18 mouse cellular contexts compared by ENCODE assay signal in genomic region chr9:43939336-43939735, GRCm38 (mm10).
DNase-seq lines count a peak whose midpoint lies in the region; ATAC-seq lines count a peak whose summit lies in the region.
"Had no signal": no experiment of that assay in that cellular context is flagged by ENCODE, and none has a peak within 500 bp of the region (broad histone marks: within the 10 kb centered on the region; RNA-seq: fewer than 3 reads in every experiment).

No protein-coding gene starts in this region.

- no peak overlapping the region for H3K9ac ChIP-seq in forebrain, embryonic 13.5 days
- no peak overlapping the region for H3K9ac ChIP-seq in forebrain, embryonic 11.5 days (ENCODE audit: low read length)
- no peak overlapping the region for H3K9ac ChIP-seq in hindbrain, embryonic 14.5 days
- no peak overlapping the region for H3K9ac ChIP-seq in hindbrain, embryonic 16.5 days (ENCODE audit: low read depth, low read length)
- no peak overlapping the region for H3K9ac ChIP-seq in midbrain, embryonic 13.5 days (replicated peaks)
- H3K9ac ChIP-seq in midbrain, embryonic 14.5 days (replicated peaks; ENCODE audit: low read length) = no peak overlapping the region
- H3K9ac ChIP-seq: heart, embryonic 12.5 days; intestine, embryonic 15.5 days had no signal

- no peak overlapping the region for H3K4me2 ChIP-seq in forebrain, embryonic 13.5 days
- H3K4me2 ChIP-seq in forebrain, embryonic 11.5 days (ENCODE audit: low read depth, low read length, severe bottlenecking) = no peak overlapping the region
- no peak overlapping the region for H3K4me2 ChIP-seq in hindbrain, embryonic 14.5 days (replicated peaks)
- no peak overlapping the region for H3K4me2 ChIP-seq in hindbrain, embryonic 16.5 days (ENCODE audit: low read length)
- no peak overlapping the region for H3K4me2 ChIP-seq in midbrain, embryonic 13.5 days (replicated peaks)
- H3K4me2 ChIP-seq in midbrain, embryonic 14.5 days (ENCODE audit: low read length) = no peak overlapping the region
- H3K4me2 ChIP-seq: heart, embryonic 12.5 days; intestine, embryonic 15.5 days had no signal

- H3K4me1 ChIP-seq in forebrain, embryonic 13.5 days = peaks cover 51% of the 10 kb centered on the region
- H3K4me1 ChIP-seq in forebrain, embryonic 11.5 days (replicated peaks; ENCODE audit: control insufficient read depth, insufficient read depth, low read length) = peaks cover 8% of the 10 kb centered on the region; the same call in 1 of the 2 replicates
- H3K4me1 ChIP-seq in hindbrain, embryonic 14.5 days (replicated peaks; ENCODE audit: control insufficient read depth, insufficient read depth, low read length) = peaks cover 23% of the 10 kb centered on the region
- peaks cover 7% of the 10 kb centered on the region for H3K4me1 ChIP-seq in hindbrain, embryonic 16.5 days (ENCODE audit: control insufficient read depth, insufficient read depth, low read depth, low read length)
- peaks cover 27% of the 10 kb centered on the region for H3K4me1 ChIP-seq in midbrain, embryonic 13.5 days (replicated peaks)
- H3K4me1 ChIP-seq in midbrain, embryonic 14.5 days (ENCODE audit: control insufficient read depth, insufficient read depth, low read length) = peaks cover 13% of the 10 kb centered on the region
- H3K4me1 ChIP-seq: intestine, embryonic 15.5 days had no signal

- H3K27me3 ChIP-seq in forebrain, embryonic 13.5 days = peaks cover 59% of the 10 kb centered on the region
- peaks cover 2% of the 10 kb centered on the region; the same call in 1 of the 2 replicates for H3K27me3 ChIP-seq in forebrain, embryonic 11.5 days (ENCODE audit: control insufficient read depth, insufficient read depth, low read length)
- H3K27me3 ChIP-seq in hindbrain, embryonic 14.5 days (ENCODE audit: control insufficient read depth, insufficient read depth, low read length) = peaks cover 13% of the 10 kb centered on the region
- peaks cover 4% of the 10 kb centered on the region for H3K27me3 ChIP-seq in hindbrain, embryonic 16.5 days (replicated peaks; ENCODE audit: control insufficient read depth, insufficient read depth, low read length)
- H3K27me3 ChIP-seq in midbrain, embryonic 13.5 days = peaks cover 18% of the 10 kb centered on the region
- peaks cover 2% of the 10 kb centered on the region; the same call in 1 of the 2 replicates for H3K27me3 ChIP-seq in midbrain, embryonic 14.5 days (ENCODE audit: control insufficient read depth, insufficient read depth, low read length)
- H3K27me3 ChIP-seq: Patski had no signal

- no peaks in the 10 kb centered on the region for H3K36me3 ChIP-seq in forebrain, embryonic 13.5 days (ENCODE audit: poor library complexity, severe bottlenecking)
- no peaks in the 10 kb centered on the region for H3K36me3 ChIP-seq in forebrain, embryonic 11.5 days (ENCODE audit: control insufficient read depth, insufficient read depth, low read length)
- H3K36me3 ChIP-seq in hindbrain, embryonic 14.5 days (replicated peaks; ENCODE audit: control insufficient read depth, insufficient read depth) = no peaks in the 10 kb centered on the region
- no peaks in the 10 kb centered on the region for H3K36me3 ChIP-seq in hindbrain, embryonic 16.5 days (ENCODE audit: control insufficient read depth, insufficient read depth, low read length)
- H3K36me3 ChIP-seq in midbrain, embryonic 13.5 days = no peaks in the 10 kb centered on the region
- H3K36me3 ChIP-seq in midbrain, embryonic 14.5 days (ENCODE audit: control insufficient read depth, insufficient read depth, low read length) = no peaks in the 10 kb centered on the region
- H3K36me3 ChIP-seq: embryonic facial prominence, embryonic 10.5 days; heart, embryonic 12.5 days; intestine, embryonic 15.5 days had no signal

- no peak for DNase-seq in forebrain, embryonic 11.5 days (ENCODE audit: low spot score)
- DNase-seq in hindbrain, embryonic 14.5 days (ENCODE audit: low spot score) = no peak
- DNase-seq in midbrain, embryonic 14.5 days = no peak
- DNase-seq in adrenal gland, adult 2 months = no peak
- DNase-seq: adrenal gland, postnatal 25 days; cerebellum, adult 2 months; cerebellum, postnatal 10 days; gastrocnemius, adult 2 months; gastrocnemius, postnatal 25 days; kidney, adult 18-20 months had no signal

- H3K9me3 ChIP-seq in forebrain, embryonic 13.5 days (replicated peaks) = no peaks in the 10 kb centered on the region
- no peaks in the 10 kb centered on the region for H3K9me3 ChIP-seq in forebrain, embryonic 11.5 days (ENCODE audit: control insufficient read depth, low read length)
- no peaks in the 10 kb centered on the region for H3K9me3 ChIP-seq in hindbrain, embryonic 14.5 days (ENCODE audit: control insufficient read depth, low read length)
- no peaks in the 10 kb centered on the region for H3K9me3 ChIP-seq in hindbrain, embryonic 16.5 days (ENCODE audit: control insufficient read depth, low read length)
- no peaks in the 10 kb centered on the region for H3K9me3 ChIP-seq in midbrain, embryonic 13.5 days
- no peaks in the 10 kb centered on the region for H3K9me3 ChIP-seq in midbrain, embryonic 14.5 days (ENCODE audit: control insufficient read depth, low read length)
- H3K9me3 ChIP-seq: embryonic facial prominence, embryonic 10.5 days; heart, embryonic 12.5 days; intestine, embryonic 15.5 days had no signal

- WGBS in forebrain, embryonic 13.5 days = 34% methylated on average over 11 of the region's 11 CpGs
- 63% methylated on average over 11 of the region's 11 CpGs for WGBS in forebrain, embryonic 11.5 days
- 52% methylated on average over 11 of the region's 11 CpGs for WGBS in hindbrain, embryonic 14.5 days
- WGBS in hindbrain, embryonic 16.5 days = 52% methylated on average over 11 of the region's 11 CpGs
- 77% methylated on average over 11 of the region's 11 CpGs for WGBS in midbrain, embryonic 13.5 days
- whole genome bisulfite sequencing in midbrain, embryonic 14.5 days = 79% methylated on average over 11 of the region's 11 CpGs

- H3K4me3 ChIP-seq in forebrain, embryonic 13.5 days = no peak overlapping the region
- no peak overlapping the region for H3K4me3 ChIP-seq in forebrain, embryonic 11.5 days (ENCODE audit: low read depth, low read length)
- H3K4me3 ChIP-seq in hindbrain, embryonic 14.5 days (replicated peaks; ENCODE audit: low read length) = no peak overlapping the region
- no peak overlapping the region for H3K4me3 ChIP-seq in hindbrain, embryonic 16.5 days (ENCODE audit: low read length)
- H3K4me3 ChIP-seq in midbrain, embryonic 13.5 days (replicated peaks) = no peak overlapping the region
- no peak overlapping the region for H3K4me3 ChIP-seq in midbrain, embryonic 14.5 days (replicated peaks; ENCODE audit: low read depth, low read length)
- H3K4me3 ChIP-seq: embryonic facial prominence, embryonic 10.5 days; gastrocnemius, adult 2 months; heart, embryonic 12.5 days; intestine, embryonic 15.5 days had no signal

- 0 out of 2 replicates have a peak, but pooled peaks have one; percentile 7 for ATAC-seq in forebrain, embryonic 13.5 days
- no peak for ATAC-seq in forebrain, embryonic 11.5 days (replicated peaks; ENCODE audit: low FRiP score)
- peak; percentile 44; the same call in 1 of the 2 replicates for ATAC-seq in hindbrain, embryonic 14.5 days (ENCODE audit: low FRiP score)
- no peak for ATAC-seq in hindbrain, embryonic 16.5 days
- no peak for ATAC-seq in midbrain, embryonic 13.5 days
- ATAC-seq in midbrain, embryonic 14.5 days (ENCODE audit: low FRiP score, low TSS enrichment) = no peak
- ATAC-seq: activated CD4-positive, CD25-positive, alpha-beta regulatory T cell, adult 4 months; intestine, embryonic 15.5 days; Patski had no signal

- H3K27ac ChIP-seq in forebrain, embryonic 13.5 days = no peak overlapping the region
- no peak overlapping the region for H3K27ac ChIP-seq in forebrain, embryonic 11.5 days (ENCODE audit: low read depth, low read length)
- peak overlapping the region; percentile 57; the same call in 1 of the 2 replicates for H3K27ac ChIP-seq in hindbrain, embryonic 14.5 days
- no peak overlapping the region for H3K27ac ChIP-seq in hindbrain, embryonic 16.5 days (ENCODE audit: low read depth, low read length)
- H3K27ac ChIP-seq in midbrain, embryonic 13.5 days = 0 out of 2 replicates have a peak overlapping the region, but pooled peaks have one; percentile 5
- H3K27ac ChIP-seq in midbrain, embryonic 14.5 days (replicated peaks; ENCODE audit: low read depth, low read length) = no peak overlapping the region
- H3K27ac ChIP-seq: embryonic facial prominence, embryonic 10.5 days; gastrocnemius, adult 2 months; intestine, embryonic 15.5 days had no signal

Comparison
In these comparisons a context has a peak if more than half of its experiments do, and no peak if none do; other contexts are left out.
1. ATAC-seq: peak in forebrain, embryonic 13.5 days (single experiment) and hindbrain, embryonic 14.5 days (single experiment); none in forebrain, embryonic 11.5 days (single experiment), hindbrain, embryonic 16.5 days (single experiment), midbrain, embryonic 13.5 days (single experiment) and midbrain, embryonic 14.5 days (single experiment).
2. H3K27ac ChIP-seq: peak in hindbrain, embryonic 14.5 days (single experiment) and midbrain, embryonic 13.5 days (single experiment); none in forebrain, embryonic 13.5 days (single experiment), forebrain, embryonic 11.5 days (single experiment), hindbrain, embryonic 16.5 days (single experiment) and midbrain, embryonic 14.5 days (single experiment).